Mouse (Mus musculus) small intestine, adult 2 months (tissue): ENCODE measurements around the gene Commd6. TPM values are rescaled to one million over a fixed set of nuclear protein-coding genes. Genes with fewer than 3 reads are reported as not detected.

Source experiments
- H3K27ac ChIP-seq: fragments of 200-500 bp; 2 replicates; pipeline ENCODE4 v1.5.1; 2012; ENCODE audit warnings: low read depth, low read length, control low read depth, inconsistent platforms; ENCODE audit not compliant: insufficient read depth
- H3K27me3 ChIP-seq: fragments of 200-500 bp; 2 replicates; pipeline ENCODE4 v1.6.1; 2012; ENCODE audit warnings: mild to moderate bottlenecking, moderate library complexity, low read length, inconsistent platforms; ENCODE audit not compliant: control insufficient read depth, insufficient read depth
- H3K36me3 ChIP-seq: fragments of 200-500 bp; 2 replicates; pipeline ENCODE4 v1.6.1; 2012; ENCODE audit warnings: mild to moderate bottlenecking, low read length, control low read depth, inconsistent platforms; ENCODE audit not compliant: control insufficient read depth, insufficient read depth
- H3K4me1 ChIP-seq: fragments of 200-500 bp; 2 replicates; pipeline ENCODE4 v1.6.1; 2012; ENCODE audit warnings: low read length, inconsistent platforms, mixed read lengths; ENCODE audit not compliant: control insufficient read depth, insufficient read depth, insufficient read length
- H3K4me3 ChIP-seq: fragments of 200-500 bp; 2 replicates; pipeline ENCODE4 v1.5.1; 2012; ENCODE audit warnings: low read depth, mild to moderate bottlenecking, control low read depth, inconsistent platforms, low read length, moderate library complexity
- CTCF ChIP-seq: fragments of 200-500 bp; IDR thresholded peaks from 2 replicates; pipeline ENCODE4 v1.5.1; 2012; ENCODE audit warnings: low read depth, mild to moderate bottlenecking, control low read depth, inconsistent platforms, low read length, moderate library complexity, mixed read lengths; ENCODE audit not compliant: insufficient replicate concordance, insufficient read length; ENCODE audit errors: extremely low read depth
- POLR2A ChIP-seq: fragments of 200-500 bp; IDR thresholded peaks from 2 replicates; pipeline ENCODE4 v1.6.1; 2012; ENCODE audit warnings: low read depth, mild to moderate bottlenecking, control low read depth, inconsistent platforms, low read length, moderate library complexity
- WGBS: fragments of 180-500 bp; shearing (Covaris S2); methylation state at CpG from one replicate; pipeline ENCODE4 v1.1.7; 2018; 5-methylcytosine and 5-hydroxymethylcytosine counted together
- polyA plus RNA-seq: library from polyadenylated mRNA; depleted of rRNA; stranded (reverse); fragments of >200 nt; gene quantifications from 2 replicates; pipeline ENCODE4 v1.2.3, GENCODE M21; 2012

Gene Commd6
- polyA plus RNA-seq, 1 experiment = 9.2 TPM

GRCm38 (mm10) chr14:101664274-101664673 is 23.8 kb upstream of the Commd6 start:
- Histone ChIP-seq H3K4me3 (no peak overlapping the region), H3K4me1 (no peaks in the 10 kb centered on the region), H3K36me3 (peaks cover 13% of the 10 kb centered on the region), H3K27ac (no peak overlapping the region), H3K27me3 (no peaks in the 10 kb centered on the region)
- TF ChIP-seq POLR2A (no peak), CTCF (no peak)
- WGBS = 77% methylated on average over 3 of the region's 3 CpGs

DNA sequence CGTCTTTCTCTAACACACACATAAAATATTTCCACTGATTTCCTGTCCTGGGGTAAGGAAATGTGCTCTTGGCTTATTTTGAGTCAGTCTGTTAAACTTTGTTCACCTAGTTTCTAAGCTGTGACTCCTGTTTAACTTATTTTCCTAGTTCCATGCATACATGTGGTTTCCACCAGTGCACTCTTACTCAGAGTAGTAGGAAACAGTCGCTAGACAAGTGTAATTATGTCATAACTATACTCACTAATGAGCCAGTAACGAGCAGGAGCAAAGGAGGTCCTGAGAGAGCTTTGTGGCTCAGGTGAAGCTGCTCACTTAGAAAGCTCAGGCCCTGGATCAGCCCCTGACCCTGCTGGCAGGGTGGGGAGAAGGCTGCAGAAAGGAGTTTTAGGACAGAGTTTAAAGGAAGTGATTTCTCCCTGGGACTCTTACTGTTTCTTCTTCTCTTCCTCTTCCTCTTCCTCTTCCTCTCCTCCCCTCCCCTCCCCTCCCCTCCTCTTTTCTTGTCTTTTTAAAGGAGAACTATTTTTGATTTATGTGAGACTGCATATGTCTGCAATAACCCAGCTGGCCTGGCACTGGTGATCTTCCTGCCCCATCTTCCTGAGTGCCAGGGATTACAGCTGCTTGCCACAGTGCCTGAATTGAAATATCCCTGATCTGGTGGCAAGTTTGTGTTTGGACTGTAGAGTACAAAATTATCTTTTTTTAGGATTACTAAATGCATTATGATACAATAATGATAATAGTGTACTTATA is 21.3 kb upstream of the Commd6 start:
- 60% methylated on average over 3 of the region's 3 CpGs for WGBS
- TF ChIP-seq POLR2A (no peak), CTCF (no peak)
- Histone ChIP-seq H3K4me1 (no peaks in the 10 kb centered on the region), H3K36me3 (peaks cover 6% of the 10 kb centered on the region), H3K27me3 (no peaks in the 10 kb centered on the region), H3K4me3 (no peak overlapping the region), H3K27ac (no peak overlapping the region)

- 82% methylated on average over 10 of the region's 10 CpGs for WGBS
- no peak overlapping the region for H3K27ac ChIP-seq
- H3K4me3 ChIP-seq = no peak overlapping the region
- H3K4me1 ChIP-seq = no peaks in the 10 kb centered on the region
- peaks cover 4% of the 10 kb centered on the region; the same call in 1 of the 2 replicates for H3K36me3 ChIP-seq
- H3K27me3 ChIP-seq = no peaks in the 10 kb centered on the region
- no peak for TF ChIP-seq CTCF
- TF ChIP-seq POLR2A = no peak
Observed at GRCm38 (mm10) chr14:101656307-101656706, 15.8 kb upstream of the Commd6 start.

DNA sequence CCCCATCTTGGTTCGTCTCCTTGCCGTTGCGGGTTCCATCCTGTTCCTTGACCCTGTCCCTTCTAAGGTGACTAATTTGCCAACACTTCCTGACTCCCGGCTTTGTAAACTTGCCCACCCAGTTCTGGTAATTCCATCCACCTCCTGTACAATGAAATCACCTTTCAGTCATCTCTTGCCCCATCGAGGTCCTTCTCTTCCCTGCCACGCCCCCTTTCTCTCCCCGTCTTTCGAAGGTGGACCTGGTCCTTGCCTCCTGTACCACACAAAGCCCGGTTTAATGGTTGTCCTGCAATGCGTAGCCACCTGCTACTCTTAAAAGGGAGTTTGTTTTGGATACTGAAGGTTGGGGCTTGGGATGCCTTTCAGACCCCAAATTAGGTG is 14.0 kb upstream of the Commd6 start:
- 2% methylated on average over 10 of the region's 10 CpGs for WGBS
- Histone ChIP-seq H3K4me1 (no peaks in the 10 kb centered on the region), H3K27me3 (no peaks in the 10 kb centered on the region), H3K27ac (no peak overlapping the region), H3K4me3 (peak overlapping the region; percentile 88), H3K36me3 (no peaks in the 10 kb centered on the region)
- TF ChIP-seq POLR2A (no peak), CTCF (no peak)

DNA sequence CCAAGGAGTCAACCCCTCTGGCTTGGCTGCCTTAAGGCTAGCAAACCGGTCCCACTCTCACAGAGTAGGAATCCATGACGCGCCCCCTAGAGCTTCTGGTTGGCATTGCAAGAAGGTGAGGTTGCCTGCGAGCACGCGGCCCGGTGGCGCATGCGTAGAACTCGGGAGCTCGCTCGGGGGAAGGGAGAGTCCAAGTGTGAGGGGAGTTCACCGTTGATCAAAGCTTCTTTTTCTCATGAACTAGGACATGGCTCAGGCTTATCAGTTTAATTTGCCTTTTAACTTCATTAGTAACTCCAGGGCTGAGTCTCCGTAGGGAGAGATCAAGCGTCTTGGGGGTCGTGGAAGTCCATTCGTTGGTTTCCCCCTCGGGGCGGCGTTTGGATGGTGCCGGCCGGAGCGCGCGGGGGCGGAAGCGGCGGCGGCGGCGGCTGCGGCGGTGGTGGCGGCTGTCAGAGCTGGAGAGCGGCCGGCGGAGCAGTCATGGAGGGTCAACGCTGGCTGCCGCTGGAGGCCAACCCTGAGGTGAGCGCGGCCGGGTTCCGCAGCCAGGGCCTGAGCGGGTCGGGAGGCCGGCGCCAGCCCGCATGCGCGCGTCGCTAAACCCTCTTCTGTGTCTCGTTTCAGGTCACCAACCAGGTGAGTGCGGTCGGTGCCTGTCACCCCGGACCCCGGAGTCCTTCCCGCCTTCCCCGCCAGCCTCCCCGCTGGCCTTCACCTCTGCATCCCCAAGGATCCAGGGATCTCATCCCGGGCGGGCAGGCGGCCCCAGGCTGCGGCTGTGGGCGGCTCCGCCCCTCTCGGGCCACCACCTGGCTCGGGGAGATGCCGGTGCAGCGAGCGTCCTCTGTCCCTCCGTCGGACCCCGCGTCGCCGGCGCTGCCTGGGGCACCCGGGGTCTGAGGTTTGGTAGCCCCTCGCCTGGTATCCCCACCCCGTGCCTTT is 13.4 kb upstream of the Commd6 start, which contains the start of gene Uchl3:
Gene Uchl3 (plus strand): TSS at position 387 of the 945 bp plus-strand sequence.
- peak within 1 kb of the TSS; percentile 50; the same call in 1 of the 2 replicates for H3K27ac ChIP-seq

DNA sequence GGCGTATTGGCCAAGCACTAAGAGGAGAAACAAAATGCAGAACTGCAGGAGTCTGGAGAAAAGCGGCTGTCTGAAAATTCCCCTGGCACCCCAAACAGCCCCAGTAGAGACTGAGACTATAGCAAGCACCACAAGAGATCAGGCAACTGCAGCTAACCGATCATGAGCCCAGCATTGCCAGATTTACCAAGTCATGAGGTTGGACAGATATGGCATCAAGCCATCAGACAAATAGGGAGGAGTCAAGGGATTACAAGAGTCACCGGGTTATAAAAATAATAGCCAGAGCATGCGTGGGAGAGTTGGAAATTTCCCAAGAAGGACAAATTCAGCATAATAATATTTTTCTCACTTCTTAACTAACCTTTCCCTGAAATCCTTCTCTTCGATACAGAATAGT is 12.1 kb upstream of the Commd6 start:
- Histone ChIP-seq H3K4me1 (no peaks in the 10 kb centered on the region), H3K4me3 (no peak overlapping the region), H3K27me3 (no peaks in the 10 kb centered on the region), H3K27ac (no peak overlapping the region), H3K36me3 (no peaks in the 10 kb centered on the region)
- no peak for TF ChIP-seq POLR2A
- TF ChIP-seq CTCF = no peak
- WGBS = 64% methylated on average over 6 of the region's 6 CpGs

More for the DNA sequence above, 13.4 kb upstream of the Commd6 start, which contains the start of gene Uchl3:
- TF ChIP-seq POLR2A (no peak; the same call in 1 of the 2 replicates), CTCF (peak; percentile 95)
- no peaks in the 10 kb centered on the region for H3K4me1 ChIP-seq
- H3K27me3 ChIP-seq = no peaks in the 10 kb centered on the region
- H3K4me3 ChIP-seq = peak within 1 kb of the TSS; percentile 88
- under 1% methylated on average over 81 of the region's 81 CpGs for WGBS
- H3K36me3 ChIP-seq = no peaks in the 10 kb centered on the region

- Histone ChIP-seq H3K27me3 (no peaks in the 10 kb centered on the region), H3K36me3 (no peaks in the 10 kb centered on the region), H3K4me1 (no peaks in the 10 kb centered on the region), H3K4me3 (no peak overlapping the region), H3K27ac (no peak overlapping the region)
- 63% methylated on average over 4 of the region's 4 CpGs for WGBS
- TF ChIP-seq CTCF (no peak), POLR2A (no peak)
Observed at GRCm38 (mm10) chr14:101650551-101650950, 10.1 kb upstream of the Commd6 start.
